Comparison of ENCODE assay signal across 10 mouse cellular contexts in the genomic region with DNA sequence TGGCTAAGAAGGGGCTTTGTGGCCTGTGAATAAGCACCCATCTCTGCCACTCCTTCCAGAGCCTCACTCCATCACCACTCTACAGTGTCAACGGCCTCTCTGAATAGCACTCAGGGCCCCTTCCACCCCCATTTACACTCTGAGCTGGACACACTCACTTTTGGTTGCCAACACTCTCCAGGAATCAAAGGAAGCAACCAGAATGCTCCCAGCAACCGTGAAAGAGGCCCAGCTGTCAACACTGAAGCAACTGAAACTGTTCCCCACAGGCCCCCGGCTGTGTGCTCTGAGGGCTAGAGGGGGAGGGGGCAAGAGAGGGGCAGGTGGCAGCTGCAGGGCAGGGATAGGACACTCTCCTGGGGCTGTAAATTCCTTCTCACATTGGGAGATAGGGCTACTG. TPM values are rescaled to one million over a fixed set of nuclear protein-coding genes. Genes with fewer than 3 reads are reported as not detected.
DNase-seq lines count a peak whose midpoint lies in the region; ATAC-seq and TF ChIP-seq lines count a peak whose summit lies in the region.
"Had no signal": no experiment of that assay in that cellular context is flagged by ENCODE, and none has a peak within 500 bp of the region (broad histone marks: within the 10 kb centered on the region; RNA-seq: fewer than 3 reads in every experiment).

No protein-coding gene starts in this region.

- no peak overlapping the region for H3K4me3 ChIP-seq in stomach, embryonic 16.5 days (replicated peaks; ENCODE audit: low read length)
- no peak overlapping the region for H3K4me3 ChIP-seq in stomach, postnatal 0 days (ENCODE audit: low read depth, low read length)
- no peak overlapping the region for H3K4me3 ChIP-seq in hindbrain, embryonic 10.5 days
- H3K4me3 ChIP-seq in midbrain, embryonic 15.5 days: no peak overlapping the region
- H3K4me3 ChIP-seq: stomach, embryonic 15.5 days had no signal

- no peak for DNase-seq in stomach, postnatal 0 days (ENCODE audit: low spot score)
- peak; percentile 38 for DNase-seq in hindbrain, embryonic 10.5 days (ENCODE audit: low spot score)
- DNase-seq in spleen, postnatal 10 days (ENCODE audit: low spot score in 2 of 2): no peak
- no peak for DNase-seq in spleen, postnatal 4 days (ENCODE audit: low spot score in 2 of 2)
- no peak for DNase-seq in adrenal gland, adult 2 months

- no peak overlapping the region for H3K27ac ChIP-seq in stomach, embryonic 16.5 days (ENCODE audit: low read length)
- H3K27ac ChIP-seq in stomach, postnatal 0 days (replicated peaks): no peak overlapping the region
- H3K27ac ChIP-seq in hindbrain, embryonic 10.5 days: peak overlapping the region; percentile 86
- H3K27ac ChIP-seq in midbrain, embryonic 15.5 days: peak overlapping the region; percentile 53
- H3K27ac ChIP-seq: stomach, embryonic 15.5 days had no signal

- TF ChIP-seq CTCF in stomach, postnatal 0 days (IDR thresholded peaks at IDR 0.05; ENCODE audit: low read depth): no peak

- no peak for TF ChIP-seq EP300 in stomach, postnatal 0 days (optimal IDR thresholded peaks at IDR 0.05)

- no peak overlapping the region for H3K4me2 ChIP-seq in stomach, embryonic 16.5 days (ENCODE audit: low read depth, low read length)
- H3K4me2 ChIP-seq in stomach, postnatal 0 days (replicated peaks; ENCODE audit: low read depth): no peak overlapping the region
- no peak overlapping the region for H3K4me2 ChIP-seq in midbrain, embryonic 15.5 days
- H3K4me2 ChIP-seq: stomach, embryonic 15.5 days had no signal

- 23% methylated on average over 3 of the region's 3 CpGs for WGBS in stomach, embryonic 16.5 days
- 27% methylated on average over 3 of the region's 3 CpGs for WGBS in stomach, postnatal 0 days
- 14% methylated on average over 3 of the region's 3 CpGs for WGBS in hindbrain, embryonic 10.5 days
- 12% methylated on average over 3 of the region's 3 CpGs for WGBS in midbrain, embryonic 15.5 days

- no peaks in the 10 kb centered on the region for H3K36me3 ChIP-seq in stomach, embryonic 16.5 days (ENCODE audit: control insufficient read depth, insufficient read depth, low read length)
- H3K36me3 ChIP-seq in stomach, postnatal 0 days (ENCODE audit: control insufficient read depth, insufficient read depth, low read length): no peaks in the 10 kb centered on the region
- H3K36me3 ChIP-seq in hindbrain, embryonic 10.5 days: peaks cover 23% of the 10 kb centered on the region
- no peaks in the 10 kb centered on the region for H3K36me3 ChIP-seq in midbrain, embryonic 15.5 days (replicated peaks)
- H3K36me3 ChIP-seq: stomach, embryonic 15.5 days had no signal

- H3K9ac ChIP-seq in stomach, embryonic 16.5 days (ENCODE audit: low read length): peak overlapping the region; percentile 43
- no peak overlapping the region for H3K9ac ChIP-seq in stomach, postnatal 0 days (ENCODE audit: low read length)
- H3K9ac ChIP-seq in midbrain, embryonic 15.5 days: no peak overlapping the region
- H3K9ac ChIP-seq: stomach, embryonic 15.5 days had no signal

- ATAC-seq in stomach, embryonic 16.5 days (ENCODE audit: insufficient read depth, low FRiP score): no peak
- ATAC-seq in stomach, postnatal 0 days (ENCODE audit: low FRiP score, low TSS enrichment): no peak
- ATAC-seq in midbrain, embryonic 15.5 days (replicated peaks): peak; percentile 63
- ATAC-seq: intestine, postnatal 0 days had no signal

- H3K4me1 ChIP-seq in stomach, embryonic 16.5 days (ENCODE audit: control insufficient read depth, insufficient read depth, low read length): peaks cover 14% of the 10 kb centered on the region
- 0 out of 2 replicates have a peak, but pooled peaks cover 3% of the 10 kb centered on the region for H3K4me1 ChIP-seq in stomach, postnatal 0 days (replicated peaks; ENCODE audit: control insufficient read depth, insufficient read depth)
- H3K4me1 ChIP-seq in hindbrain, embryonic 10.5 days (replicated peaks): peaks cover 38% of the 10 kb centered on the region
- H3K4me1 ChIP-seq in midbrain, embryonic 15.5 days: peaks cover 29% of the 10 kb centered on the region

- H3K27me3 ChIP-seq in stomach, embryonic 16.5 days (ENCODE audit: control insufficient read depth, insufficient read depth, low read length): no peaks in the 10 kb centered on the region
- no peaks in the 10 kb centered on the region for H3K27me3 ChIP-seq in stomach, postnatal 0 days (ENCODE audit: control insufficient read depth, insufficient read depth, low read length)
- no peaks in the 10 kb centered on the region for H3K27me3 ChIP-seq in hindbrain, embryonic 10.5 days (ENCODE audit: insufficient read depth, poor library complexity, severe bottlenecking)
- H3K27me3 ChIP-seq in midbrain, embryonic 15.5 days (replicated peaks): no peaks in the 10 kb centered on the region
- H3K27me3 ChIP-seq: stomach, embryonic 15.5 days had no signal

- peaks cover 6% of the 10 kb centered on the region; the same call in 1 of the 2 replicates for H3K9me3 ChIP-seq in stomach, embryonic 16.5 days (replicated peaks; ENCODE audit: control insufficient read depth, low read length)
- H3K9me3 ChIP-seq in stomach, postnatal 0 days (ENCODE audit: control insufficient read depth, low read length): no peaks in the 10 kb centered on the region
- no peaks in the 10 kb centered on the region for H3K9me3 ChIP-seq in hindbrain, embryonic 10.5 days
- H3K9me3 ChIP-seq in midbrain, embryonic 15.5 days: no peaks in the 10 kb centered on the region
- H3K9me3 ChIP-seq: G1E; stomach, embryonic 15.5 days had no signal

RNA-seq across cellular contexts. Expression of a gene that starts 4.3 kb away (rescaled TPM):
- polyA plus RNA-seq in stomach, embryonic 16.5 days (2015; fragmentation: Nextera tagmentation; extraction: Ambion mirVana): 2.9 and 3.6 TPM in 2 replicates
- 2.8 and 3.2 TPM in 2 replicates for polyA plus RNA-seq in stomach, postnatal 0 days (2015; fragmentation: Nextera tagmentation; extraction: Ambion mirVana)
- 0.40 and 0.76 TPM in 2 replicates for polyA plus RNA-seq in hindbrain, embryonic 10.5 days (2016; fragmentation: Nextera tagmentation; extraction: Ambion mirVana)
- 8.2 and 9.5 TPM in 2 replicates for polyA plus RNA-seq in midbrain, embryonic 15.5 days (2015; fragmentation: Nextera tagmentation; extraction: Ambion mirVana)
- 1 to 10 TPM; 3.4 to 6.4 TPM for total RNA-seq in adrenal gland, adult 2 months (2021)
- 5.2 and 7.2 TPM in 2 replicates for polyA plus RNA-seq in adrenal gland, adult 2 months (2012; rRNA removed)
- total RNA-seq: G1E had no signal
- polyA plus RNA-seq: G1E had no signal

RNA-seq across cellular contexts. Expression of a gene that starts 13.6 kb away (rescaled TPM):
- polyA plus RNA-seq in stomach, embryonic 16.5 days (2015; fragmentation: Nextera tagmentation; extraction: Ambion mirVana): 0.80 and 1.2 TPM in 2 replicates
- polyA plus RNA-seq in stomach, postnatal 0 days (2015; fragmentation: Nextera tagmentation; extraction: Ambion mirVana): 0.41 and 0.46 TPM in 2 replicates
- 0.43 TPM in 1 of 2 replicates, not detected in the other for polyA plus RNA-seq in hindbrain, embryonic 10.5 days (2016; fragmentation: Nextera tagmentation; extraction: Ambion mirVana)
- polyA plus RNA-seq in midbrain, embryonic 15.5 days (2015; fragmentation: Nextera tagmentation; extraction: Ambion mirVana): 0.18 and 0.33 TPM in 2 replicates
- 1 to 10 TPM in 1 of 2 experiments, under 1 TPM in 1; 0.46 to 1.3 TPM for total RNA-seq in adrenal gland, adult 2 months (2021)
- polyA plus RNA-seq in adrenal gland, adult 2 months (2012; rRNA removed): 1.7 and 1.9 TPM in 2 replicates

RNA-seq across cellular contexts. Expression of a gene that starts 41.1 kb away (rescaled TPM):
- polyA plus RNA-seq in stomach, embryonic 16.5 days (2015; fragmentation: Nextera tagmentation; extraction: Ambion mirVana): 3.1 and 4.2 TPM in 2 replicates
- 3.5 TPM in 2 replicates for polyA plus RNA-seq in stomach, postnatal 0 days (2015; fragmentation: Nextera tagmentation; extraction: Ambion mirVana)
- polyA plus RNA-seq in hindbrain, embryonic 10.5 days (2016; fragmentation: Nextera tagmentation; extraction: Ambion mirVana): 2.0 and 2.8 TPM in 2 replicates
- 2.5 and 2.7 TPM in 2 replicates for polyA plus RNA-seq in midbrain, embryonic 15.5 days (2015; fragmentation: Nextera tagmentation; extraction: Ambion mirVana)
- 10 to 100 TPM in 1 of 2 experiments, 1 to 10 TPM in 1; 9.2 to 21.2 TPM for total RNA-seq in adrenal gland, adult 2 months (2021)
- polyA plus RNA-seq in adrenal gland, adult 2 months (2012; rRNA removed): 31.4 and 33.8 TPM in 2 replicates

RNA-seq across cellular contexts. Expression of a gene that starts 41.7 kb away (rescaled TPM):
- 35.2 and 35.7 TPM in 2 replicates for polyA plus RNA-seq in stomach, embryonic 16.5 days (2015; fragmentation: Nextera tagmentation; extraction: Ambion mirVana)
- polyA plus RNA-seq in stomach, postnatal 0 days (2015; fragmentation: Nextera tagmentation; extraction: Ambion mirVana): 19.2 and 19.7 TPM in 2 replicates
- 49.1 and 56.3 TPM in 2 replicates for polyA plus RNA-seq in hindbrain, embryonic 10.5 days (2016; fragmentation: Nextera tagmentation; extraction: Ambion mirVana)
- 16.7 and 17.9 TPM in 2 replicates for polyA plus RNA-seq in midbrain, embryonic 15.5 days (2015; fragmentation: Nextera tagmentation; extraction: Ambion mirVana)
- 10 to 100 TPM in 1 of 2 experiments, 1 to 10 TPM in 1; 8.6 to 14.8 TPM for total RNA-seq in adrenal gland, adult 2 months (2021)
- polyA plus RNA-seq in adrenal gland, adult 2 months (2012; rRNA removed): 9.8 and 10.6 TPM in 2 replicates

Comparison
In these comparisons a context has a peak if more than half of its experiments do, and no peak if none do; other contexts are left out.
1. H3K27ac ChIP-seq: peak in hindbrain, embryonic 10.5 days (single experiment) and midbrain, embryonic 15.5 days (single experiment); none in stomach, embryonic 16.5 days (single experiment) and stomach, postnatal 0 days (single experiment).